Mouse (Mus musculus) lung, adult 2 months (tissue): Measurements from ENCODE around the gene Cebpg.

Experiments
- CTCF ChIP-seq: fragments of 200-500 bp; IDR thresholded peaks from 2 replicates; pipeline ENCODE4 v1.5.1; 2011; ENCODE audit warnings: mild to moderate bottlenecking, low read length, control low read depth; ENCODE audit not compliant: insufficient read depth
- POLR2A ChIP-seq: fragments of 200-500 bp; IDR thresholded peaks from 2 replicates; pipeline ENCODE4 v1.6.1; 2011; ENCODE audit warnings: low read depth, mild to moderate bottlenecking, control low read depth, low read length, borderline replicate concordance; ENCODE audit errors: extremely low read depth

GRCm38 (mm10) chr7:35058329-35058728 is 2.0 kb upstream of the Cebpg start:
- no peak for TF ChIP-seq CTCF
- TF ChIP-seq POLR2A, result no peak
